Mouse (Mus musculus) MEL (cell line): ENCODE results near the gene Fstl3. TPM values are rescaled to one million over a fixed set of nuclear protein-coding genes. Genes with fewer than 3 reads are reported as not detected.
A peak's percentile ranks its signal among the peaks of the same experiment; 100 is the strongest.

ENCODE experiments used
- DNase-seq: peaks from one replicate; pipeline ENCODE4 v3.0.0; 2011; ENCODE audit warnings: low read depth, low spot score
- H3K27ac ChIP-seq: 2 replicates; pipeline ENCODE4 v1.5.1; 2012; ENCODE audit warnings: low read depth, mild to moderate bottlenecking, control low read depth, low read length, moderate library complexity; ENCODE audit not compliant: control insufficient read depth
- H3K27me3 ChIP-seq, 2 experiments: fragments of 150-350 bp in 1 of 2; sonication (generic) in 1 of 2; 2 replicates each; pipeline ENCODE4 v1.6.1; 2012; ENCODE audit warnings: low read length in 2 of 2, mild to moderate bottlenecking in 2 of 2, improper control_type of control experiment in 1 of 2, moderate library complexity in 1 of 2; ENCODE audit not compliant: insufficient read depth in 2 of 2, control insufficient read depth in 1 of 2
- H3K36me3 ChIP-seq, 2 experiments: 2 replicates each; pipeline ENCODE4 v1.6.1; 2012 to 2014; ENCODE audit warnings: low read length in 2 of 2, improper control_type of control experiment in 1 of 2, inconsistent platforms in 1 of 2, mild to moderate bottlenecking in 1 of 2; ENCODE audit not compliant: insufficient read depth in 2 of 2, control insufficient read depth in 1 of 2
- H3K4me1 ChIP-seq, 2 experiments: fragments of 150-350 bp in 1 of 2; sonication (generic) in 1 of 2; 2 replicates each; pipeline ENCODE4 v1.6.1; 2012; ENCODE audit warnings: low read length in 2 of 2, improper control_type of control experiment in 1 of 2, mild to moderate bottlenecking in 1 of 2; ENCODE audit not compliant: insufficient read depth in 2 of 2, control insufficient read depth in 1 of 2
- H3K4me3 ChIP-seq, 2 experiments: fragments of 150-350 bp in 1 of 2; sonication (generic) in 1 of 2; 2 replicates each; pipeline ENCODE4 v1.5.1; 2012; ENCODE audit warnings: low read depth in 2 of 2, low read length in 2 of 2, mild to moderate bottlenecking in 2 of 2, moderate library complexity in 2 of 2, control low read depth in 1 of 2, improper control_type of control experiment in 1 of 2; ENCODE audit not compliant: control insufficient read depth in 1 of 2, insufficient read depth in 1 of 2
- H3K79me2 ChIP-seq: 2 replicates; pipeline ENCODE4 v1.6.1; 2012; ENCODE audit warnings: mild to moderate bottlenecking, low read length, moderate library complexity; ENCODE audit not compliant: control insufficient read depth, poor library complexity, insufficient read depth
- H3K9ac ChIP-seq: 2 replicates; pipeline ENCODE4 v1.6.1; 2012; ENCODE audit warnings: low read depth, mild to moderate bottlenecking, control low read depth, low read length, moderate library complexity; ENCODE audit not compliant: control insufficient read depth, poor library complexity, severe bottlenecking
- H3K9me3 ChIP-seq: fragments of 150-350 bp; sonication (generic); replicated peaks from 2 replicates; pipeline ENCODE4 v1.6.1; 2012; ENCODE audit warnings: mild to moderate bottlenecking, low read length, improper control_type of control experiment, moderate library complexity; ENCODE audit not compliant: insufficient read depth
- CTCF ChIP-seq, 3 experiments: IDR thresholded peaks in 2 of 3; conservative IDR thresholded peaks in 1 of 3; 2 replicates each; pipeline ENCODE4 v1.5.1; 2011 to 2012; ENCODE audit warnings: low read length in 3 of 3, low read depth in 2 of 3, mild to moderate bottlenecking in 2 of 3, improper control_type of control experiment in 1 of 3, inconsistent platforms in 1 of 3, mixed read lengths in 1 of 3, moderate library complexity in 1 of 3; ENCODE audit not compliant: control insufficient read depth in 1 of 3, insufficient read depth in 1 of 3, poor library complexity in 1 of 3, severe bottlenecking in 1 of 3
- E2F4 ChIP-seq: IDR thresholded peaks from 2 replicates; pipeline ENCODE4 v1.6.1; 2011; ENCODE audit warnings: low read depth, low read length, improper control_type of control experiment, borderline replicate concordance
- EP300 ChIP-seq, 2 experiments: IDR thresholded peaks; 2 replicates each; pipeline ENCODE4 v1.6.1; 2011; ENCODE audit warnings: improper control_type of control experiment in 2 of 2, low read length in 2 of 2, low read depth in 1 of 2, mild to moderate bottlenecking in 1 of 2
- ETS1 ChIP-seq: IDR thresholded peaks from 2 replicates; pipeline ENCODE4 v1.6.1; 2012; ENCODE audit warnings: low read depth, mild to moderate bottlenecking, inconsistent platforms, low read length, improper control_type of control experiment, moderate library complexity
- GABPA ChIP-seq: IDR thresholded peaks from 2 replicates; pipeline ENCODE4 v1.6.1; 2012; ENCODE audit warnings: low read depth, mild to moderate bottlenecking, inconsistent platforms, low read length, improper control_type of control experiment, moderate library complexity
- GATA1 ChIP-seq: IDR thresholded peaks from 2 replicates; pipeline ENCODE4 v1.6.1; 2011; ENCODE audit warnings: low read depth, low read length, improper control_type of control experiment
- HCFC1 ChIP-seq: IDR thresholded peaks from 2 replicates; pipeline ENCODE4 v1.6.1; 2012; ENCODE audit warnings: low read depth, mild to moderate bottlenecking, inconsistent platforms, low read length, improper control_type of control experiment, moderate library complexity
- KAT2A ChIP-seq: conservative IDR thresholded peaks from 2 replicates; pipeline ENCODE4 v1.6.1; 2012; ENCODE audit warnings: low read depth, low read length, improper control_type of control experiment, inconsistent platforms
- MAFK ChIP-seq: IDR thresholded peaks from 2 replicates; pipeline ENCODE4 v1.6.1; 2011; ENCODE audit warnings: low read depth, mild to moderate bottlenecking, low read length, improper control_type of control experiment, borderline replicate concordance
- MAZ ChIP-seq: IDR thresholded peaks from 2 replicates; pipeline ENCODE4 v1.6.1; 2012; ENCODE audit warnings: low read depth, mild to moderate bottlenecking, inconsistent platforms, low read length, improper control_type of control experiment
- NRF1 ChIP-seq: IDR thresholded peaks from 2 replicates; pipeline ENCODE4 v1.6.1; 2014; ENCODE audit warnings: low read depth, mild to moderate bottlenecking, inconsistent platforms, low read length, improper control_type of control experiment, moderate library complexity; ENCODE audit not compliant: poor library complexity, insufficient read depth, severe bottlenecking
- POLR2A ChIP-seq, 2 experiments: IDR thresholded peaks; 2 replicates each; pipeline ENCODE4 v1.6.1; 2011 to 2012; ENCODE audit warnings: low read length in 2 of 2, mild to moderate bottlenecking in 2 of 2, control low read depth in 1 of 2, improper control_type of control experiment in 1 of 2, low read depth in 1 of 2, moderate library complexity in 1 of 2; ENCODE audit not compliant: control insufficient read depth in 1 of 2, insufficient read depth in 1 of 2, poor library complexity in 1 of 2
- POLR2AphosphoS2 ChIP-seq: IDR thresholded peaks from 2 replicates; pipeline ENCODE4 v1.6.1; 2011; ENCODE audit warnings: low read length, improper control_type of control experiment
- POLR2AphosphoS5 ChIP-seq: IDR thresholded peaks from 2 replicates; pipeline ENCODE4 v1.6.1; 2012; ENCODE audit warnings: low read depth, borderline replicate concordance, mild to moderate bottlenecking, inconsistent platforms, low read length, moderate library complexity, mixed read lengths
- RCOR1 ChIP-seq: IDR thresholded peaks from 2 replicates; pipeline ENCODE4 v1.6.1; 2012; ENCODE audit warnings: low read depth, mild to moderate bottlenecking, inconsistent platforms, low read length, improper control_type of control experiment
- SIN3A ChIP-seq: IDR thresholded peaks from 2 replicates; pipeline ENCODE4 v1.6.1; 2012; ENCODE audit warnings: low read length, improper control_type of control experiment, inconsistent platforms
- UBTF ChIP-seq: IDR thresholded peaks from 2 replicates; pipeline ENCODE4 v1.6.1; 2012; ENCODE audit warnings: low read depth, mild to moderate bottlenecking, inconsistent platforms, low read length, improper control_type of control experiment, moderate library complexity, borderline replicate concordance; ENCODE audit not compliant: insufficient read depth
- ZC3H11A ChIP-seq: IDR thresholded peaks from 2 replicates; pipeline ENCODE4 v1.6.1; 2012; ENCODE audit warnings: low read depth, mild to moderate bottlenecking, inconsistent platforms, low read length, improper control_type of control experiment
- ZMIZ1 ChIP-seq: IDR thresholded peaks from 2 replicates; pipeline ENCODE4 v1.6.1; 2012; ENCODE audit warnings: low read depth, mild to moderate bottlenecking, inconsistent platforms, low read length, improper control_type of control experiment, moderate library complexity
- ZNF384 ChIP-seq: IDR thresholded peaks from 2 replicates; pipeline ENCODE4 v1.6.1; 2012; ENCODE audit warnings: low read depth, mild to moderate bottlenecking, inconsistent platforms, low read length, improper control_type of control experiment
- polyA plus RNA-seq, 2 experiments: library from polyadenylated mRNA; stranded (reverse) in 1 of 2; unstranded in 1 of 2; fragments of >175 nt in 1 of 2; fragments of >200 nt in 1 of 2; gene quantifications; 2 replicates each; pipeline versions ENCODE4 v1.2.1 to v1.2.4; 2012; ENCODE audit warnings: low replicate concordance in 2 of 2, low read depth in 1 of 2; ENCODE audit not compliant: insufficient read length in 2 of 2, insufficient read depth in 1 of 2, missing spikeins in 1 of 2
- total RNA-seq: library from RNA; depleted of rRNA; stranded (reverse); fragments of 300-350 nt; gene quantifications from 2 replicates; pipeline ENCODE4 v1.2.3, GENCODE M21; 2012

Gene Fstl3
- total and polyA plus RNA-seq, 3 experiments: 4.3 to 7.1 TPM; not detected in 1

DNA sequence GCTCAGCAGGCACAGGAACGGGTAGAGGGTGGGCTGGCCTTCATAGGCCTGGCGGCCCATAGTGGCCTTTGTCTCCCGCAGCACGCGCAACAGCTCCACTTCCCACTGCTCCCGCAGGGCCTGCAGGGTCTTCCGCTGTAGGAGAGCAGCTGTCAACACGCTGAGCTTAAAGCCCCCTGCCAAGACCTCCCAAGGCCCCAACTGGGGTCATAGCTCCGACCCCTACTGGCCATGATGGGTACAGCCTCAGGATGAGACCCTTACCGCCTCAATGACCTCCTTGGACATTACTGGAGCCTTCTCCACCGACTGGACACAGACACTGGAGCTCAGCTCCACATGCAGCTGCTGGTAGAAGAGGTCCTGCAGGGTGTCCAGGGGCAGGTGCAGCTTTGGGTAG lies 36.2 kb upstream of the Fstl3 start:
- H3K27ac ChIP-seq: no peak overlapping the region
- peaks cover 6% of the 10 kb centered on the region for H3K79me2 ChIP-seq
- no peaks in the 10 kb centered on the region for H3K9me3 ChIP-seq
- peak; percentile 24 to 43 (median 30); a peak in 4 of 6 replicates for TF ChIP-seq CTCF (IDR thresholded peaks at IDR 0.05 in 2 of 3, conservative IDR thresholded peaks at IDR 0.05 in 1 of 3; ENCODE audit: control insufficient read depth in 1 of 3, insufficient read depth in 1 of 3, low read depth in 2 of 3, low read length in 3 of 3, poor library complexity in 1 of 3, severe bottlenecking in 1 of 3)
- TF ChIP-seq HCFC1: no peak
- TF ChIP-seq SIN3A: no peak
- TF ChIP-seq, all 39 proteins: peak for 1
- Histone ChIP-seq H3K9ac (no peak overlapping the region), H3K4me3 (no peak overlapping the region), H3K27me3 (no peaks in the 10 kb centered on the region), H3K36me3 (peaks cover 0 to 3% of the 10 kb centered on the region in 2 experiments; a peak in 2 of 4 replicates), H3K4me1 (peaks cover 0 to 6% of the 10 kb centered on the region in 2 experiments; a peak in 1 of 4 replicates)
- DNase-seq: no peak

DNA sequence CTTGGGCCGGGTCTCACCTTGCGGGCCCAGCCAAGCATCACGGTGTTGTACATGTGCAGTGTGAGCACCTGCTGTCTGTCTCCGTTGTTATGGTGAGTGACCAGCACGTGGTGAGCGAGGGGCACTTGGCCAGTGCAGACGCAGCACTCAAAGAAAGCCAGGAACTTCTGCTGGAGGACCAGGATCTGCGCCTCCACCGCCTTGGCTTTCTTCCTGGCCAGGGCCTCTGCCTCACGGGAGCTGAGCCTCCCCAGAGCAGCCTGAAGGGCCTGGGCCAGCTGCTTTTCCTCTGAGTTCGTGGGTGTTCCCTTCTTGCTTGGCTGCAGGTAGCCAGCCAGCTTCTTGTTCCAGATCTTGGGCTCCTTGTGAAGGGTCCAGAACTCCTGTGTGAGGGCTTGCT lies 33.9 kb upstream of the Fstl3 start:
- DNase-seq: no peak
- no peaks in the 10 kb centered on the region for H3K27me3 ChIP-seq
- H3K9me3 ChIP-seq: no peaks in the 10 kb centered on the region
- peaks cover 0 to 10% of the 10 kb centered on the region in 2 experiments; a peak in 2 of 4 replicates for H3K4me1 ChIP-seq
- peaks cover 0 to 6% of the 10 kb centered on the region in 2 experiments; a peak in 3 of 4 replicates for H3K36me3 ChIP-seq
- TF ChIP-seq GABPA: no peak
- TF ChIP-seq MAZ: no peak
- no peak for TF ChIP-seq GATA1
- TF ChIP-seq ZMIZ1: no peak
- TF ChIP-seq POLR2AphosphoS2: no peak
- no peak for TF ChIP-seq EP300 (IDR thresholded peaks at IDR 0.05; ENCODE audit: low read depth in 1 of 2, low read length in 2 of 2)
- no peak for TF ChIP-seq KAT2A
- no peak for TF ChIP-seq NRF1
- TF ChIP-seq ETS1: no peak
- TF ChIP-seq ZNF384: no peak
- TF ChIP-seq ZC3H11A: no peak
- no peak for TF ChIP-seq UBTF
- no peak for TF ChIP-seq RCOR1
- no peak for TF ChIP-seq POLR2A (IDR thresholded peaks at IDR 0.05; ENCODE audit: control insufficient read depth in 1 of 2, insufficient read depth in 1 of 2, low read depth in 1 of 2, low read length in 2 of 2, poor library complexity in 1 of 2)
- no peak for TF ChIP-seq MAFK
- no peak for TF ChIP-seq POLR2AphosphoS5
- no peak for TF ChIP-seq E2F4
- no peak overlapping the region for H3K9ac ChIP-seq
- no peak overlapping the region for H3K27ac ChIP-seq
- peaks cover 9% of the 10 kb centered on the region for H3K79me2 ChIP-seq
- H3K4me3 ChIP-seq: no peak overlapping the region
